Mouse (Mus musculus) MEL (cell line): ENCODE measurements around the gene Snupn.

Experiments used
- CTCF ChIP-seq, 3 experiments: IDR thresholded peaks in 2 of 3; conservative IDR thresholded peaks in 1 of 3; 2 replicates each; pipeline ENCODE4 v1.5.1; 2011 to 2012; ENCODE audit warnings: low read length in 3 of 3, low read depth in 2 of 3, mild to moderate bottlenecking in 2 of 3, improper control_type of control experiment in 1 of 3, inconsistent platforms in 1 of 3, mixed read lengths in 1 of 3, moderate library complexity in 1 of 3; ENCODE audit not compliant: control insufficient read depth in 1 of 3, insufficient read depth in 1 of 3, poor library complexity in 1 of 3, severe bottlenecking in 1 of 3
- EP300 ChIP-seq, 2 experiments: IDR thresholded peaks; 2 replicates each; pipeline ENCODE4 v1.6.1; 2011; ENCODE audit warnings: improper control_type of control experiment in 2 of 2, low read length in 2 of 2, low read depth in 1 of 2, mild to moderate bottlenecking in 1 of 2
- ETS1 ChIP-seq: IDR thresholded peaks from 2 replicates; pipeline ENCODE4 v1.6.1; 2012; ENCODE audit warnings: low read depth, mild to moderate bottlenecking, inconsistent platforms, low read length, improper control_type of control experiment, moderate library complexity
- GATA1 ChIP-seq: IDR thresholded peaks from 2 replicates; pipeline ENCODE4 v1.6.1; 2011; ENCODE audit warnings: low read depth, low read length, improper control_type of control experiment
- MAFK ChIP-seq: IDR thresholded peaks from 2 replicates; pipeline ENCODE4 v1.6.1; 2011; ENCODE audit warnings: low read depth, mild to moderate bottlenecking, low read length, improper control_type of control experiment, borderline replicate concordance
- POLR2A ChIP-seq, 2 experiments: IDR thresholded peaks; 2 replicates each; pipeline ENCODE4 v1.6.1; 2011 to 2012; ENCODE audit warnings: low read length in 2 of 2, mild to moderate bottlenecking in 2 of 2, control low read depth in 1 of 2, improper control_type of control experiment in 1 of 2, low read depth in 1 of 2, moderate library complexity in 1 of 2; ENCODE audit not compliant: control insufficient read depth in 1 of 2, insufficient read depth in 1 of 2, poor library complexity in 1 of 2
- POLR2AphosphoS2 ChIP-seq: IDR thresholded peaks from 2 replicates; pipeline ENCODE4 v1.6.1; 2011; ENCODE audit warnings: low read length, improper control_type of control experiment
- USF1 ChIP-seq: IDR thresholded peaks from 2 replicates; pipeline ENCODE4 v1.6.1; 2014; ENCODE audit warnings: low read depth, mild to moderate bottlenecking, inconsistent platforms, low read length, improper control_type of control experiment, moderate library complexity
- ZC3H11A ChIP-seq: IDR thresholded peaks from 2 replicates; pipeline ENCODE4 v1.6.1; 2012; ENCODE audit warnings: low read depth, mild to moderate bottlenecking, inconsistent platforms, low read length, improper control_type of control experiment

- TF ChIP-seq MAFK (no peak), EP300 (IDR thresholded peaks at IDR 0.05; ENCODE audit: low read depth in 1 of 2, low read length in 2 of 2) (no peak), ETS1 (no peak), POLR2AphosphoS2 (no peak), CTCF (IDR thresholded peaks at IDR 0.05 in 2 of 3, conservative IDR thresholded peaks at IDR 0.05 in 1 of 3; ENCODE audit: control insufficient read depth in 1 of 3, insufficient read depth in 1 of 3, low read depth in 2 of 3, low read length in 3 of 3, poor library complexity in 1 of 3, severe bottlenecking in 1 of 3) (no peak), ZC3H11A (no peak), POLR2A (IDR thresholded peaks at IDR 0.05; ENCODE audit: control insufficient read depth in 1 of 2, insufficient read depth in 1 of 2, low read depth in 1 of 2, low read length in 2 of 2, poor library complexity in 1 of 2) (no peak), USF1 (no peak), GATA1 (no peak)
These were observed 52.3 kb downstream of the Snupn start for GRCm38 (mm10) chr9:57003011-57003410.
